Mouse (Mus musculus) E14TG2a.4 (cell line): ENCODE results near the gene Btbd19.

Source experiments
- CTCF ChIP-seq: conservative IDR thresholded peaks from 2 replicates; pipeline ENCODE4 v1.5.1; 2014; ENCODE audit warnings: low read length
- NANOG ChIP-seq: IDR thresholded peaks from 2 replicates; pipeline ENCODE4 v1.6.1; 2014; ENCODE audit warnings: borderline replicate concordance, low read length, mixed read lengths
- POU5F1 ChIP-seq: IDR thresholded peaks from 2 replicates; pipeline ENCODE4 v1.6.1; 2014; ENCODE audit warnings: low read length, borderline replicate concordance

GRCm38 (mm10) chr4:117113237-117113636 lies 12.3 kb downstream of the Btbd19 start:
- TF ChIP-seq CTCF (peak; percentile 34), NANOG (no peak), POU5F1 (no peak)
